Mouse (Mus musculus) lung, adult 18-20 months (tissue): Measurements from ENCODE around the gene Pde4dip.

Experiments used
- DNase-seq, 2 experiments: peaks; one replicate each; pipeline ENCODE4 v3.0.0; 2022; ENCODE audit warnings: mixed read lengths in 2 of 2

The Pde4dip gene

DNA sequence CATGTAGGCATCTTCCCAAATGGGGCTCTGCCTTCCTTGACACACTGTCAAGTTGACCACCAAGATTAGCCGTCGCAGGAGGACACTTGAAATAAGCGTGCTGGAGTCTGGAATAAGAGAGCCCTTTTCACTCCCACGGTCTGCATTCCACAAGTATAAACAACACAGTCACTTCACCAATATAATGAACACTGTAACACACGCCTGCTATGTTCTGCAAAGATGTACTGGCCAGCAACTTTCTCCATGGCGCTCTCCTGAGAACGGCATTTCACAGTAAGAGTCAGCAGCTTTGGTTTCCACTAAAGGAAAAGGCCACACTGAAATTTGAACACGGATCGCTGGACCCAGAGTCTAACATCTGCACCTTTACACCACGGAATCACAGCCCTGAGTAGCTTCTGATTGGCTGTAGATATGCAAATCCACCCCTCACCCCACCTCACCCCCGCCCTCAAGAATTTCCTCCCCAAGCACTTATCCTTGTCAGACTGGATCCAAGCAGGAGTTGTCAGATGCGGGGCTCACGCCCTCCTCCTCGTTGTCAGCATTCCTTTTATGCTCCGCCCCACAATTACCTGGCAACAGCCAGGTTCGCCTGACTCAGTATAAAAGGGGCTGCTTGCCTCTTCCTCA lies 204.8 kb downstream of the Pde4dip start:
- DNase-seq, result peak; percentile 79 to 86

GRCm38 (mm10) chr3:97682576-97682975 lies 205.9 kb downstream of the Pde4dip start:
- no peak for DNase-seq

DNA sequence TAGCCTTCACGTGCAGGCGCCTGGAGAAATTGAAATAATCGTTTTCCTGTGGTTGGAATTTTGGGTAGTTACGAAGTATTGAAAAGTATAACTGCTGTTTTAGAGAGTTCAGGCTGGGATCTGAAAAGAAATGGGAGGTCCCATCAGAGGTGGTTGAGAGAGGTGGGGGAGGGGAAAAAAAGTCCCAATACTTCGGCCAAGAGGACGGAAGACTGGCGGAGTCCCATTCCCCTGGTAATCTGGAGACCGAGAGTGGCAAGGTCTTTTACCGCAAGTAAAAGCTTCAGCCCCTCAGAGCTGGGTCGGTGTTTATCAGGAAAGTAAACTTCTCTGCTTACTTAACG lies 206.4 kb downstream of the Pde4dip start:
- DNase-seq, result no peak

DNA sequence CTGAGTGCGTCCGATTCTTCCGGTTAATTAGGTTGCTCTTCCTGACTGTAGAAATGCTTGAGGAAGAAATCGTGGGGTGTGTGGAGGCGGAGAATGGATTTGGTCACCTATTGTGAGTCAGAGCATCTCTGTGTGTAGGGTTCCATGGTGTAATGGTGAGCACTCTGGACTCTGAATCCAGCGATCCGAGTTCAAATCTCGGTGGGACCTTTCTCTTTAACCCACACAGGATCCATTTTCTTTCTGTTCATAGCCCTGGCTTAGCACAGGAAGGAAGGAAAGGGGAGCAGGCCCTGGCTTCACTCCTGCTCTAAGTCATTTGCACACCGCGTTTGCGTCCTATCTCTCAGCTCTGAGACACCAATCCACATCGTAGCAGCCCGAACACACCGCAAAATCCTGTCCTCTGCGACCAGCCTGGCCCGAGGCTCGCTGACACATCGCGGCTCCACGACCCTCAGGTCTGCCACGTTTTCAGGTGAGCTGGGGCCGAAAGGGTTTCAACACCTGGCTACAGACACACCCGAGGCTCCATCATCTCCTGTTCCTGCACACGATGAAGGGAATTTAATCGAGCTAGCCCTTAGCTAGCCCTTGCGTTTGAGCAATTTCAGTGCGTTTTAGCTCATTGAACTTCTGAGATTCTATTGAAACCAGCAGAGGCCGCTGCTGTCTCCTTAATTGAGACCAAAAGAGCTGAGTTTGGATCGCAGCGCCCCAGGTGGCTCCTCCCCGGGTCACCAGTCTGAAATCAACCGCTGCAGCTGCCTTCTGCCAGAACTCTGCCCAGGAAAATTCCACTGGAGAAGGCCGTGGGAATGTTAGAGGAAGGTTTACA lies 207.0 kb downstream of the Pde4dip start:
- DNase-seq, result peak; percentile 81 to 85

DNA sequence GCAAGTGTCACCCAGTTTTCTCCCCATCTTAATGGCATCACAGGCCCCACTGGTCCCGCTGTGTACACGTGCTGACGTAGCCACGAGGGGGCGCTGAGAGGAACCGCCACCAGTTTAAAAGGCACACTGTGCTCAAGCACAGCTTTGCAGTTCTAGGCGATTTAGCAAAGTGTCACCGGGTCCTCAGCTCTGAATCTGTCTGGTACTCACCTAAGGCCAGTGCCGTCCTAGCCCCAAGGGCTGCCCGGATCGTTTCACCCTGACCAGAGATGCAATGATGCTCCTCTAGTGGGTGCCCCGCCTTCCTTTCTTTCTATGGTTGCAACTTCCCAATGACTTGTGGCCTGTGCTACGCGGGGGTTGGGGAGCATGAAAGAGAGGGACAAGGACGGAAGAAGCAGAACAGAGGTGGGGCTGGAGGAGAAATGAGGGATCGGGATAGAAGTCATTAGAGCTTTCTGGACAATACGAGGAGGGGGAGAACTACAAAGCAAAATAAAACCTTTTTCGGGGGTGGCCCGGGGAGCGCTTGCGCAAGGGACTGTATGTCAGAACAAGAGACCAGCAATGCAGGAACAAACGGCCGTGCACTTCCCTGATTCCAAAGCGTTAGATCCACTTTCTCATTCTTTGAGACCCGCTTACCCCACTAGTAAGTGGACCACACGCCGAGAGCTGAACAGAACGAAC lies 207.7 kb downstream of the Pde4dip start:
- peak; percentile 79 to 82 for DNase-seq

DNA sequence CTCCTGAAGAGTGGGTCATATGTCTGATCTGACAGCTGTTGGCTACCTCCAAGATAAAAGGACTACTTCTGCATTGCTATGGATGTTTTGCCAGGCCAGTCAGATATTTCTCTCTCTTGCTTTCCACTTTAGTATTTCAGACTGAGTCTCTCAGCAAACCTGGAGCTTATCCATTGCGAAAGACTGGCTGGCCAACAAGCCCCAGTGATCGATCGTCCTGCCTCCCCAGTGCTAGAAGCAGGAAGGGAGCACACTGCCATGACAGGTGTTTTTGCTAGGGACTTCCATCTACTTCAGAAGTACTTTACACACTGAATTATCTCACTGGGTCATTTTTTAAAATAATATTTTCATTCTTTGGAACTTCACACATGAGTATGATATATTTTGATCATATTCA lies 210.1 kb downstream of the Pde4dip start:
- DNase-seq, result no peak

DNA sequence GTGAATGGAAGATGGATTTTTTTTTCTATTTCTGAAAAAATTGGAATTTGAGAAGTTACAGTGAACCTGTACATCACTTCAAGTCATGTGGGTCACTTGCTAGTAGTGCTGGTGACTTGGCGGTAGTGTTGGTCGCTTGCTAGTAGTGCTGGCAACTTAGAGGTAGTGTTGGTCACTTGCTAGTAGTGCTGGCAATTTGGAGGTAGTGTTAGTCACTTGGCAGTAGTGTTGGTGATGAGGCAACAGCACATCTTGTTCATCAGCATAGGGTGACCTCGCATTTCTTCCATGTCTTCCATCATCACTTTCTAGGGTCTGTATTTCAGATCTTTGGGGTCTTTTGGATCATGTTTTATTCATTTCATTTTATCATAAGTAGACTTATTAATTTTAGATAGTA lies 212.4 kb downstream of the Pde4dip start:
- DNase-seq, result no peak

DNA sequence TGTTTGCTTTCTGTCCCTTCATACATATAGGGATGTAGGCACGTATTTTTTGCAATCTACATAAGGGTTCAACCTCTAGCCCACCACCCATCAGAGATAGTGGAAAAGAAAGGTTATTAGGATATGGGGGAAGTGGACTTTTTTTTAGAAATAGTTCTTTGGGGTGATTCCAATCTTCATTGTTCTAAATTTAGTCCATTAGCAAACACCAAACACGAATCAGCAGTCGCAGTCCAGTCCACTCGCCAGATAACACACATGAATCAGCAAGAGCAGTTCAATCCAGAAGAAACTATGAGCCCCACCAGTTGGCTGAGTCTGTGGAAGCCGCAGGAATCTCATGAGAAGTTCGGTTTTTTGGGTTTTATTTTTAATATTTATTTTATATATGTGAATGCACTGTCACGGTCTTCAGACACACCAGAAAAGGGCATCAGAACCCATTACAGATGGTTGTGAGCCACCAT lies 213.8 kb downstream of the Pde4dip start, which contains the start of gene Gm17651:
Gene Gm17651 (minus strand): TSS at position 51 of the 467 bp plus-strand sequence.
- no peak for DNase-seq

- no peak for DNase-seq
Measured at GRCm38 (mm10) chr3:97667093-97667675, 221.3 kb downstream of the Pde4dip start.

GRCm38 (mm10) chr3:97666154-97666553 lies 222.4 kb downstream of the Pde4dip start:
- DNase-seq, result no peak

- DNase-seq, result no peak
Measured at GRCm38 (mm10) chr3:97665525-97665924, 223.0 kb downstream of the Pde4dip start.

DNA sequence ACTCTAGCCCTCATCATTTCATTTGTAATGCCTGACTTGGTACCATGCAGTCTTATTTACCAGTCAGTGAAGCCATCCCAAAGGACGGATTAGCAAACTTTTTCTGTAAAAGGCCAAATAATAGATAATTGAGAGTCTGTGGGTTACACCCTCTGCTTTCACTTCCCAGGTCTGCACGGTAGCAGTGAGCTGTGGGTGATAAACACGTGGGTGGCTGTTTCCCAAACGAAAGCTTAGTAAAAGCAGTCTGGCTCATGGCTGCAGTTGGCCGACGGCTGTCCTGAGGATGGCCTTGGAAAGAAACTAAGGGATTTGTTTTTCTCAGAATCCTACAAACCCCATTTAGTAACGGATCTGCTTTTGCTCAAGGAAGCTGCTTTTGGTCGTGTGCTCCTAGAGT lies 227.3 kb downstream of the Pde4dip start:
- DNase-seq, result no peak

GRCm38 (mm10) chr3:97659746-97660145 lies 228.8 kb downstream of the Pde4dip start:
- DNase-seq, result no peak

DNA sequence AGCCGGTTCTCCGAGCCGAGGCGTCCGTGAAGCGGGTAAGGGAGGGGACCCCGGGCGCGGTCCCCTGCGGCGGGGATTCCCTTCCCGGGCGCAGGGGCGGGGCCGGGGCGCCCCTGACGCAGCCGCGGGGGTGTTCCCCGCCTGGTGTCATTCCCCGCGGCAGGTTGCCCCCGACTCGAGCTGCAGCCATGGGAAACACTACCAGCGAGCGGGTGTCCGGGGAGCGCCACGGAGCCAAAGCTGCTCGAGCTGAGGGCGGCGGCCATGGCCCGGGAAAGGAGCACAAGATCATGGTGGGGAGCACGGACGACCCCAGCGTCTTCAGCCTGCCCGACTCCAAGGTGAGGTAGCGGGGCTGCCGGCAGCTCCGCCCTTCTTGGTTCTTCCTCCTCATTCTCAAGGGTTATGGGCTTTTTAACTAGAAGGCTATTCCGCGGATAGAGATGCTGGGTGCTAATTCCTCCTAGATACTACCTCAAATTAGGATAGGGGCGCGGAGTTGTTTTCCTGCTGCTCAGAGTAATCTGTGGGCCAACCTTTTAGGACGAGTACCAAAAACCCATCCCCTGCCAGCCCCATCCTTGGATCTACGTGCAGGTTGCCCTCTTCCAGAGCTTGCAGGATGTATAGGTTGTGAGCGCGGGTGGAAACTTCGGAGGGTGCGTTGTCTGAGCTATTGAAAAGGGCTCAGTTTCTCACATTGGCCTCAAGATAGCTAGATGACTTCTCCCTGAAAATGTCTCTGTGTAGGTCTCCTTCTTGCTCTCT lies 229.9 kb downstream of the Pde4dip start:
- DNase-seq, result peak in 1 of 2 experiments; percentile 9

DNA sequence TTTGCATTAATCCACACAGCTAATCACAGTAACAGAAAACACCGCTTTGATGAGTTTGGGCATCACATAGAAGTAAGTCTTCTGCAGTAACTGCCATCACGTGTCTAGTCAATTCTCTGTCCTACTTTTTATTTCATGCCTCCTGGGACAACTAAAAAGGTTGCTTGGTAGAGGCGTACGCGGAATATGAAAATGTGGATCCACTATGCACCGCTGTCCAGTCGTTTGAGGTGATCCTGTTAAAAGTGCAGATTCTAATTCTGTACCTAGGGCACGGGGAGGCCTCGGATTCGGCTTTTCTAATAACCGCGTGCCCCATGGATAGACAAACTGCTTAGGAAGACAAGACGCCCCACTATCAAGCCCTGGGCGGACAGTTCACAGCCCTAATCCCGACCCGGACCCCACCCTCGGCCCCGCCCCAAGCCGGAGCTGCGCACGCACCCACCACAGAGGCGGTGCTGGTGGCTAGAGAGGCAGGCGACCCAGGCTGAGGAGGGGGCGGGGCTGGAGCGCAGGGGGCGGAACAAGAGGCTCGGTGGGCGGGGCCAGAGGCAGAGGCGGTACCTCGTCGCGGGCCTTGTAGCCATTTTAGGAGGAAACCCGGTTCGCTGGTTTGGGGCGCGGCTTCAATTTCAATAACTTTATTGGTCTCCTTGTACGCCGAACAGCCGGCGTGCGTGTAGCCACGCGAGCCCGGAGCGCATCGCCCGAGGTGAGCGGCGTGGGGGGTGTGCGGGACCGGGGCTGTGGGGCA lies 230.7 kb downstream of the Pde4dip start, which contains the start of gene Prkab2:
Gene Prkab2 (plus strand): TSS at position 539 of the 757 bp plus-strand sequence.
- DNase-seq, result peak; percentile 98 to 99

DNA sequence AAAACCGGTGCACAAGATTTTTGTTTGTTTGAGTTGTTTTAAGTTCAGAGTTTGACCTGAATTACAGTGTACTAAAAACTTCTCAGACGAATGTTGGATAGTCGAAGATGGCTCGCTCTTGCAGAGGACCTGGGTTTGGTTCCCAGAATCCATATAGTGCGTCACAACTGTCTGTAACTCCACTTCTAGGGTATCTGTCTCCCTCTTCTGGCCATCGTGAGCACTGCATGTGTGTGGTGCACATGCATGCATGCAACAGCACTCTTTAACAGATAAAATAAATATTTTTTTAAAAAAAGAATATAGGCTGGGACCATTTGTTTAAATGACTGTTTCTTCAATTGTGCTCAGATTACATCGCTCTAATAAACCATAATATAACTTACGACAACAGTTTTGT lies 233.6 kb downstream of the Pde4dip start:
- peak in 1 of 2 experiments; percentile 21 for DNase-seq

DNA sequence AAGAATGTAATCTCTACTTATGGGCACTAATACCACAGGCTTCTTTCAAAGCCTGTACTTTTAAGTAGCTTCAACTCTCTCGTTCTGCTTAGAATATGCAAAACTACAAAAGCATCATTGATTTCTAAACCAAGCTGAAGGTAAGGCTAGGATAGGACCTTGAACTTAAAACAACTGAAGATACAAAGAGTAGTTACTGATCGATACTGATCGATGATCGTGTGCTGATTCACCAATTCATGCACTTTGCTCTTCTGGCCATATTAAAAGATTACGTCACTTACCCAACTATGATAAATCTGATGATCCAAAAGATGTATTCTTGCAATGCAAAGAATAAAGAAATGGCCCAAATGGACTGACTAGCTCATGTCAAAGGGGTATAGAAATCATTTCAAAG lies 234.7 kb downstream of the Pde4dip start:
- DNase-seq, result no peak

DNA sequence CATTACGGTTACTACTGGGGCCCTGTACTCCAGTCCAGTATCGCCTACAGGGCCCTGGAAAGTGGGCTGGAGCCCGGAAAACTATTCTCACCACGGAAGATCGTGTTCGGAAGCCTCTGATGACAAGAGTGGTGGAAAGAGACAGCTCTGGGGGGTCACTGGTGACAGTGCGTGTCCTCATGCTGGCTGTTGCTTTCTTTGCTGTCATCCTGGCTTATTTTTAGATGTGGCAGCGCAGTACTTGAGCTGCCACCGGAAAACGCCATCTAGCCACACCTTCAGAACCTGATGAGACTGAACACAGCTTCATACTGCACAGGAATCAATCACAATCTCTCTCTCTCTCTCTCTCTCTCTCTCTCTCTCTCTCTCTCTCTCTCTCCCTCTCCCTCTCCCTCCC lies 236.9 kb downstream of the Pde4dip start:
- DNase-seq, result no peak

DNA sequence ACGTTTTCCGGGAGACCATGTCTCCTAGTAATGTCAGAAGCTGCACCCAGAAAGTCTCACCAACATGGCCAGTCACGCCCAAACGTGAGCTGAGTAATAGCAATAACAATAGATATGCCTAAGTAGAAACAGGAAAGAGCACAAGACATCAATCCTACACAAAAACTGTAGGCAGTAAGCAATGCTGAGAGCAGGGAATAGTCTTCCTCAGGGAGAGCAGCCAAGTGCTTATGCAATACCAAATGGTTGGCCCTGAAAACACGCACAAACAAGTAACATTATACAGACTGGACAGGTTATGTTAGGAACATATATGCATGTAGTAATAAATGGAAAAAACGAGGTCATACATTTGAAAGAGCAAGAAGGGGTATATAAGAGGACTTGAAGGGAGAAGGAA lies 239.0 kb downstream of the Pde4dip start:
- no peak for DNase-seq

DNA sequence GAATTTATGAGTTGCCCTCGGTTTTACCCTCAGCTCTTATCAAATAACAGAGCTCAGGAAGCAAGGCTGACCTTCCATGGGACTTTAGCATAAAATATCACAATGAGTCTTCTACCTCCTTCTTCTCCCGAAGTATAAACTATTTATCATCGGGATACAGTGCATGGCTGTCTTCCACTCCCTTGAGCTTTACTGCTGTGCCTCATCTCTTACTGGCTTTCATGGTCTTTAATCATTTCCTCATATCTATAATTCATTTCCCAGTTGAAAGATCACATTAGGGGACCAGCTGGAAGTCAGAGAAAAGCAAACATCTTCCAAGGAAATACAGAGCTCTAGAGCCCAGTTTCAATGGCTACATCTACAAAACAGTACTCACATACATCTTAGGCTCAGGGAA lies 239.5 kb downstream of the Pde4dip start:
- no peak for DNase-seq

- DNase-seq, result no peak
Measured at GRCm38 (mm10) chr3:97648518-97648917, 240.0 kb downstream of the Pde4dip start.

DNA sequence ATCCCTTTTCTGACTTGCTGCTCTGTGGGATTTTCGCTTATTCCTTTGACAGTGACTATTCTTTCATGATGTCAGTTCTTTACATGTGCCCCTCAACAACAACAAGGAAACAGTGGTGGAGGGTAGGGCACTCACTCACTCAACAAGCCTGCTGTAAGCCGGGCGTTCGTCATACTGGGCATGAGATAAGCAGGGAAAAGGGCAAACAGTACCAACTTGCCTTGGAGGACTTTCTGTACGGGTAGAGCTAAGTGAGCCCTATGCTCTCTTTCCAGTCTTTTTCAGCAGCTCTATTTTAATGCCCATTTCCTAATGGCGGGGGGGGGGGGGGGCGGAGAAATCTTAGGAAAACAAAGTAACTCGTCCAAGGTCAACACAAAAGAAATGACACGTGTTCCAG lies 246.5 kb downstream of the Pde4dip start:
- no peak for DNase-seq
